Mouse (Mus musculus) bone marrow, adult 2 months (tissue): ENCODE measurements around the gene Ncan.

Experiments
- CTCF ChIP-seq: fragments of 200-500 bp; IDR thresholded peaks from 2 replicates; pipeline ENCODE4 v1.5.1; 2011; ENCODE audit warnings: low read length, control low read depth; ENCODE audit not compliant: control insufficient read depth, insufficient read depth
- POLR2A ChIP-seq: fragments of 200-500 bp; IDR thresholded peaks from 2 replicates; pipeline ENCODE4 v1.6.1; 2011; ENCODE audit warnings: low read depth, mild to moderate bottlenecking, control low read depth, low read length, borderline replicate concordance; ENCODE audit not compliant: control insufficient read depth

DNA sequence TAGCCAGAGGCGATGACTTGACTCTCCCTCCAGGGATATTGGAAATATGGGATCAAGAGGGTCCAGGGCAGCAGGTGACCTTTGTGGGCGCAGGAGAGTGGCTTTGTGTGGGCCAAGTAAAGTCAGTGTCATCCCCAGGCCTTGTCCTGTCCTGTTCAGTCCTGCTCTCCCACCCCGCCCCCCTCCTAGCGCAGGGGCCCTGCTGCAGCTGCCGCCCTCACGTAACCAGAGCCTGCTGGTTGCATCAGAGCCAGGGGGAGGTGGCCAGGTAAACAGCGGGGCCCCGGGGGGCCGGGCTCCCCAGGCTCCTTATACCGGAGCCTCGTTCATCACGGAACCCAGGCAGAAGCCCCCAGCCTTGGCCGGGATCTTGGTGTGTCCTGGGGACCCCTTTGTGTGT is 29.5 kb upstream of the Ncan start:
- TF ChIP-seq CTCF (no peak), POLR2A (no peak)
